Mouse (Mus musculus): ENCODE data around the gene Itga9. TPM values are rescaled to one million over a fixed set of nuclear protein-coding genes. Genes with fewer than 3 reads are reported as not detected.
"Not testable (repeated sequence)": the region's sequence is repeated elsewhere in the genome, so short reads cannot be mapped to it uniquely, and the experiment has no call there.

Gene Itga9
- polyA plus RNA-seq, 1 experiment: 2.3 TPM

- H3K4me3 ChIP-seq (ENCODE audit: insufficient read depth, low read depth, low read length): no peak overlapping the region
- no peak overlapping the region for H3K27ac ChIP-seq (replicated peaks; ENCODE audit: low read depth, low read length)
- no peaks in the 10 kb centered on the region for H3K4me1 ChIP-seq (ENCODE audit: control insufficient read depth, insufficient read depth, insufficient read length, low read length)
Measured at GRCm38 (mm10) chr9:118591633-118592032, 14.9 kb upstream of the Itga9 start.

GRCm38 (mm10) chr9:118592585-118593249, 13.8 kb upstream of the Itga9 start:
- Histone ChIP-seq H3K4me1 (ENCODE audit: control insufficient read depth, insufficient read depth, insufficient read length, low read length) (no peaks in the 10 kb centered on the region), H3K27ac (replicated peaks; ENCODE audit: low read depth, low read length) (no peak overlapping the region), H3K4me3 (ENCODE audit: insufficient read depth, low read depth, low read length) (no peak overlapping the region)

- Histone ChIP-seq H3K27ac (replicated peaks; ENCODE audit: low read depth, low read length) (no peak overlapping the region), H3K4me3 (ENCODE audit: insufficient read depth, low read depth, low read length) (no peak overlapping the region), H3K4me1 (ENCODE audit: control insufficient read depth, insufficient read depth, insufficient read length, low read length) (no peaks in the 10 kb centered on the region)
Measured at GRCm38 (mm10) chr9:118593443-118593842, 13.0 kb upstream of the Itga9 start.

- Histone ChIP-seq H3K4me3 (ENCODE audit: insufficient read depth, low read depth, low read length) (no peak overlapping the region), H3K4me1 (ENCODE audit: control insufficient read depth, insufficient read depth, insufficient read length, low read length) (no peaks in the 10 kb centered on the region), H3K27ac (replicated peaks; ENCODE audit: low read depth, low read length) (no peak overlapping the region)
Measured at GRCm38 (mm10) chr9:118596767-118597166, 9.7 kb upstream of the Itga9 start.

- not testable (repeated sequence) for H3K27ac ChIP-seq (replicated peaks; ENCODE audit: low read depth, low read length); H3K4me1 ChIP-seq (ENCODE audit: control insufficient read depth, insufficient read depth, insufficient read length, low read length); H3K4me3 ChIP-seq (ENCODE audit: insufficient read depth, low read depth, low read length)
Measured at GRCm38 (mm10) chr9:118600393-118600792, 6.1 kb upstream of the Itga9 start.

GRCm38 (mm10) chr9:118602576-118602975, 3.9 kb upstream of the Itga9 start:
- no peak overlapping the region for H3K4me3 ChIP-seq (ENCODE audit: insufficient read depth, low read depth, low read length)
- H3K27ac ChIP-seq (replicated peaks; ENCODE audit: low read depth, low read length): no peak overlapping the region
- no peaks in the 10 kb centered on the region for H3K4me1 ChIP-seq (ENCODE audit: control insufficient read depth, insufficient read depth, insufficient read length, low read length)

GRCm38 (mm10) chr9:118606817-118607371, 404 bp downstream of the Itga9 start:
- H3K4me1 ChIP-seq (ENCODE audit: control insufficient read depth, insufficient read depth, insufficient read length, low read length): peaks cover 2% of the 10 kb centered on the region; the same call in 1 of the 2 replicates
- 0 out of 2 replicates have a peak overlapping the region, but pooled peaks have one; percentile 8 for H3K27ac ChIP-seq (replicated peaks; ENCODE audit: low read depth, low read length)
- peak overlapping the region; percentile 82 for H3K4me3 ChIP-seq (ENCODE audit: insufficient read depth, low read depth, low read length)

GRCm38 (mm10) chr9:118607701-118608401, 1.4 kb downstream of the Itga9 start:
- H3K27ac ChIP-seq (replicated peaks; ENCODE audit: low read depth, low read length): no peak overlapping the region
- H3K4me3 ChIP-seq (ENCODE audit: insufficient read depth, low read depth, low read length): peak overlapping the region; percentile 82
- peaks cover 2% of the 10 kb centered on the region; the same call in 1 of the 2 replicates for H3K4me1 ChIP-seq (ENCODE audit: control insufficient read depth, insufficient read depth, insufficient read length, low read length)

GRCm38 (mm10) chr9:118608556-118608955, 2.1 kb downstream of the Itga9 start:
- Histone ChIP-seq H3K4me1 (ENCODE audit: control insufficient read depth, insufficient read depth, insufficient read length, low read length) (peaks cover 2% of the 10 kb centered on the region; the same call in 1 of the 2 replicates), H3K27ac (replicated peaks; ENCODE audit: low read depth, low read length) (no peak overlapping the region), H3K4me3 (ENCODE audit: insufficient read depth, low read depth, low read length) (no peak overlapping the region)

GRCm38 (mm10) chr9:118610060-118610459, 3.6 kb downstream of the Itga9 start:
- peaks cover 2% of the 10 kb centered on the region; the same call in 1 of the 2 replicates for H3K4me1 ChIP-seq (ENCODE audit: control insufficient read depth, insufficient read depth, insufficient read length, low read length)
- no peak overlapping the region for H3K27ac ChIP-seq (replicated peaks; ENCODE audit: low read depth, low read length)
- no peak overlapping the region for H3K4me3 ChIP-seq (ENCODE audit: insufficient read depth, low read depth, low read length)

- H3K4me1 ChIP-seq (ENCODE audit: control insufficient read depth, insufficient read depth, insufficient read length, low read length): peaks cover 2% of the 10 kb centered on the region; the same call in 1 of the 2 replicates
Measured at GRCm38 (mm10) chr9:118611111-118611541, 4.6 kb downstream of the Itga9 start.

GRCm38 (mm10) chr9:118611958-118612581, 5.6 kb downstream of the Itga9 start:
- H3K27ac ChIP-seq (replicated peaks; ENCODE audit: low read depth, low read length): no peak overlapping the region

More at GRCm38 (mm10) chr9:118611111-118611541, 4.6 kb downstream of the Itga9 start:
- peak overlapping the region; percentile 25; the same call in 1 of the 2 replicates for H3K4me3 ChIP-seq (ENCODE audit: insufficient read depth, low read depth, low read length)
- peak overlapping the region; percentile 64; the same call in 1 of the 2 replicates for H3K27ac ChIP-seq (replicated peaks; ENCODE audit: low read depth, low read length)

GRCm38 (mm10) chr9:118617237-118617636, 10.7 kb downstream of the Itga9 start:
- no peaks in the 10 kb centered on the region for H3K4me1 ChIP-seq (ENCODE audit: control insufficient read depth, insufficient read depth, insufficient read length, low read length)
- no peak overlapping the region for H3K4me3 ChIP-seq (ENCODE audit: insufficient read depth, low read depth, low read length)
- H3K27ac ChIP-seq (replicated peaks; ENCODE audit: low read depth, low read length): no peak overlapping the region

More at GRCm38 (mm10) chr9:118611958-118612581, 5.6 kb downstream of the Itga9 start:
- no peak overlapping the region for H3K4me3 ChIP-seq (ENCODE audit: insufficient read depth, low read depth, low read length)
- H3K4me1 ChIP-seq (ENCODE audit: control insufficient read depth, insufficient read depth, insufficient read length, low read length): peaks cover 2% of the 10 kb centered on the region; the same call in 1 of the 2 replicates

GRCm38 (mm10) chr9:118618732-118619250, 12.3 kb downstream of the Itga9 start:
- Histone ChIP-seq H3K4me3 (ENCODE audit: insufficient read depth, low read depth, low read length) (no peak overlapping the region), H3K4me1 (ENCODE audit: control insufficient read depth, insufficient read depth, insufficient read length, low read length) (no peaks in the 10 kb centered on the region), H3K27ac (replicated peaks; ENCODE audit: low read depth, low read length) (no peak overlapping the region)

- H3K4me3 ChIP-seq (ENCODE audit: insufficient read depth, low read depth, low read length): no peak overlapping the region
- H3K27ac ChIP-seq (replicated peaks; ENCODE audit: low read depth, low read length): no peak overlapping the region
- no peaks in the 10 kb centered on the region for H3K4me1 ChIP-seq (ENCODE audit: control insufficient read depth, insufficient read depth, insufficient read length, low read length)
Measured at GRCm38 (mm10) chr9:118620807-118621206, 14.3 kb downstream of the Itga9 start.
